Mouse (Mus musculus) embryonic facial prominence, embryonic 11.5 days (tissue): ENCODE data around the gene Wif1. TPM values are rescaled to one million over a fixed set of nuclear protein-coding genes. Genes with fewer than 3 reads are reported as not detected.

ENCODE experiments used
- ATAC-seq: fragments of 200-750 bp; cut with Nextera tagmentation; replicated peaks from 2 replicates; pipeline ENCODE4 v1.8.0; 2017; ENCODE audit warnings: low read depth; ENCODE audit not compliant: insufficient number of reproducible peaks, low FRiP score, low TSS enrichment
- DNase-seq: peaks from one replicate; pipeline ENCODE4 v3.0.0-alpha.2; 2015; ENCODE audit warnings: low spot score
- H3K27ac ChIP-seq: fragments of 300-500 bp; sonication (generic); replicated peaks from 2 replicates; pipeline ENCODE4 v1.5.1; 2014; ENCODE audit warnings: mild to moderate bottlenecking, low read depth, low read length, control low read depth
- H3K27me3 ChIP-seq: fragments of 300-500 bp; sonication (generic); 2 replicates; pipeline ENCODE4 v1.6.1; 2014; ENCODE audit warnings: mild to moderate bottlenecking, low read length, moderate library complexity, mixed read lengths; ENCODE audit not compliant: control insufficient read depth, insufficient read depth
- H3K36me3 ChIP-seq: fragments of 300-500 bp; sonication (generic); replicated peaks from 2 replicates; pipeline ENCODE4 v1.6.1; 2014; ENCODE audit warnings: low read depth, mild to moderate bottlenecking, low read length, moderate library complexity, mixed read lengths; ENCODE audit not compliant: control insufficient read depth, insufficient read depth
- H3K4me1 ChIP-seq: fragments of 300-500 bp; sonication (generic); 2 replicates; pipeline ENCODE4 v1.6.1; 2014; ENCODE audit warnings: low read length, mixed read lengths; ENCODE audit not compliant: control insufficient read depth, insufficient read depth
- H3K4me2 ChIP-seq: fragments of 300-500 bp; sonication (generic); 2 replicates; pipeline ENCODE4 v1.6.1; 2014; ENCODE audit warnings: low read depth, mild to moderate bottlenecking, control low read depth, low read length, moderate library complexity
- H3K4me3 ChIP-seq: fragments of 300-500 bp; sonication (generic); 2 replicates; pipeline ENCODE4 v1.5.1; 2014; ENCODE audit warnings: low read depth, low read length, control low read depth
- H3K9ac ChIP-seq: fragments of 300-500 bp; sonication (generic); replicated peaks from 2 replicates; pipeline ENCODE4 v1.6.1; 2014; ENCODE audit warnings: mild to moderate bottlenecking, control low read depth, low read length
- H3K9me3 ChIP-seq: fragments of 300-500 bp; sonication (generic); replicated peaks from 2 replicates; pipeline ENCODE4 v1.6.1; 2016; ENCODE audit warnings: mild to moderate bottlenecking, low read length, inconsistent platforms, mixed read lengths; ENCODE audit not compliant: control insufficient read depth
- WGBS: fragments of 180-500 bp; shearing (Covaris S2); extraction: QIAGEN DNeasy Blood & Tissue Kit; methylation state at CpG from one replicate; pipeline ENCODE4 v1.1.7; 2014; 5-methylcytosine and 5-hydroxymethylcytosine counted together
- polyA plus RNA-seq: library from polyadenylated mRNA; unstranded; fragments of >200 nt; fragmentation: Nextera tagmentation; extraction: Ambion mirVana; gene quantifications from 2 replicates; pipeline ENCODE4 v1.2.1, GENCODE M21; 2014

The Wif1 gene
- polyA plus RNA-seq, 1 experiment from 2014 or later, result 14.4 TPM

DNA sequence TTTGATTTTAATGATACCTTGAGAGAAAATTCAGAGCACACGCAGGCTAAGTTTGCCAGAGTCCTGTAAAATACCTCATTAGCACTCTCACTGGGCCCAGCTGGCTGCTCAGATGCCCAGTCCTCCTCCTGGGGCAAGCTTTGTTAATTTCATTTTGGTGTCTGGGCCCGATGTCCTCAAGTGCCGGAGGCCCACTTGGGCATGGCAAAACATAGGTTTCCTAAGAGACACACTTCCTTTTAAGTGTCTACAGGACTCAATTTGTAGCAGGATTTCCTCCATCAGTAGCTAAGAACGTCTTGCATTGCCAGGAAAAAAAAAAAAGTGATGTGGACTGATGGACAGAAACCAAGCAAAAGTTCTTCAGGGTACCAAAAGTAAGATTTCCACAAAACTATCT is 82.9 kb downstream of the Wif1 start:
- no peaks in the 10 kb centered on the region for H3K9me3 ChIP-seq
- H3K27ac ChIP-seq, result no peak overlapping the region
- DNase-seq (no peak), ATAC-seq (no peak)
- H3K36me3 ChIP-seq, result no peaks in the 10 kb centered on the region
- H3K9ac ChIP-seq, result no peak overlapping the region
- no peak overlapping the region for H3K4me3 ChIP-seq
- no peaks in the 10 kb centered on the region for H3K27me3 ChIP-seq
- H3K4me1 ChIP-seq, result no peaks in the 10 kb centered on the region
- WGBS, result 37% methylated on average over 4 of the region's 4 CpGs
- H3K4me2 ChIP-seq, result no peak overlapping the region

DNA sequence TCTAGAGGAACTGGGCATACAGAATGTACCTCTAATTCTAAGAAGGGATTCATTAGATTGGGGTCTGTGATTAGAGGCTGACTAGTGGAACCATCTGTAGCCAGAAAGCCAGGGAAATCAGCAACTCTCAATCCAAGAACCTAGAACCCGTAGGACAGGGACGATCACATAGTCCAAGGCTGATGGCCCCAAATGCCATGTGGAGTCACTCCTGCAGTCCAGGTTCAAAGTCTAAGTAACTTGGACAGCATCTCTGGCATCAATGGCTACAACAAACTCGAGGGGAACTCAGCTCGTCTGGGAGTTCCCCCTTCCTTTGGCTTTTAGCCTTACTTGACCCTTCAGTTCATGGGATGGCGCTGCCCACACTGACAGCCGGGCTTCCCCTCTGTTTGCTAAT is 87.0 kb downstream of the Wif1 start:
- WGBS, result 84% methylated on average over 6 of the region's 6 CpGs
- no peaks in the 10 kb centered on the region for H3K4me1 ChIP-seq
- no peaks in the 10 kb centered on the region for H3K36me3 ChIP-seq
- no peaks in the 10 kb centered on the region for H3K27me3 ChIP-seq
- no peak overlapping the region for H3K27ac ChIP-seq
- ATAC-seq, result no peak
- no peak overlapping the region for H3K9ac ChIP-seq
- H3K4me3 ChIP-seq, result no peak overlapping the region
- no peak overlapping the region for H3K4me2 ChIP-seq
- H3K9me3 ChIP-seq, result no peaks in the 10 kb centered on the region
- no peak for DNase-seq

DNA sequence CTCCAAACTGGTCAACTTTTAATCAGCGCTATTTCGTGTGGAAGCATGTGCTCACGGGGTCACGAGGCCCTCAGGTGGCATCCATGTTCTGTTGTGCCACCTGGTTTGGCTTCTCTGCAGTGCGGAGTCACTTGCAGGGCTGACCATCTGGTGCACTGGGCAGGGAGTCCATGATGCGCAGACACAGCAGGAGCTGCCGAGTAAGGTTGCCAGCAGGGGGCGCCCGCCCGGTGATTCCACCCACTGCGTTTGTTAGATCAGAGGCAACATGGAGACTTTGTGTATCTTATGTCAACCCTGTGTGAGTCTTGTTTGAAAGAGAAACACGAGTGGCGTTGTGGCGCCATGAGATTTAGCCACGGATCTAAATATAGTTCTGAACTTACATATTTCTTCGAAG is 90.7 kb downstream of the Wif1 start:
- Histone ChIP-seq H3K4me1 (no peaks in the 10 kb centered on the region), H3K9ac (no peak overlapping the region), H3K4me2 (no peak overlapping the region), H3K9me3 (no peaks in the 10 kb centered on the region), H3K27me3 (no peaks in the 10 kb centered on the region), H3K4me3 (no peak overlapping the region), H3K27ac (no peak overlapping the region), H3K36me3 (no peaks in the 10 kb centered on the region)
- 90% methylated on average over 16 of the region's 16 CpGs for WGBS
- ATAC-seq (no peak), DNase-seq (no peak)

DNA sequence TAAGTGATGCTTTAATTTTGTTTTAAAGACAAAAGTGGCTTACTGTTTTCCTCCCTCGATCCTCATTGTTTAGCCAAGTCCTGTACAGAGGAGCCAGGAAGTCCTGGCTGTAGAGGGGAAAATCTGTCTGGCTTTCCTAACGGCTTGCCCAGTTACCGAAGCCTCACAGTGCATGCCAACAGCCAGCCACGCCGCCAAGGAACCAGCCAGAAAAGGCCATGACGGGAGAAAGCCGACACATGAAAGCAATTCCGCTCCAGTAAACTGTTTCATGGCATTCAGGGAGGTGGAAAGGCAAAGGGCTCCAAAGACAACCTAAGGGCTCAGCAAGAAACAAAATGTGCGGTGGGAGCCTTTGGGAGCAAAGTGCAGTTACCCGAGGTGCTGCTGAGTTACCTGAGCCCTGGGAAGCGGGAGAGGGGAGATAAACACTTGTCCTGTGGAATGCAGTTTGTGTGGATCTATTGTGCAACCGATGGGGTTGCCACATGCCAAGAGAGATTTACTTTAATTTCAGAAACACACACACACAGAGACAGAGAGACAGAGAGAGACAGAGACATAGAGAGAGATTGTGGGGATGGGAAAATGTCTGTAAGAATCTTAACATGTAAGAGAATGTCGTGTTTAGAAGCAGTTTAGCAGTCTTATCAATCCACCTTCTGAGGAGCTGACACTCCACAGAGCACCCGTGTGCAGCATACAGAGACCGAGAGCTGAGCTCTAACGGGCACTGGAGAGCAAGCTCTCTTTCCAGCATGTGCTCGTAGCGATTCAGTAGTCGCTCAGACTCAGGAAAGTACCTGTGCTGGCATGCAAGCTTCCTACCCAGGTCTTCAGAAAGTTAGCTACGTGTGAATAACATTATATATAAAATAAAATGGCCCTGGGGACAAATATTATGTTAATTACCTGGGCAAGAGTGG is 95.5 kb downstream of the Wif1 start:
- WGBS, result 65% methylated on average over 20 of the region's 20 CpGs
- no peak overlapping the region for H3K4me3 ChIP-seq
- H3K9ac ChIP-seq, result peak overlapping the region; percentile 22; the same call in 1 of the 2 replicates
- DNase-seq, result peak; percentile 22
- no peaks in the 10 kb centered on the region for H3K9me3 ChIP-seq
- no peak overlapping the region for H3K4me2 ChIP-seq
- ATAC-seq, result no peak
- H3K27ac ChIP-seq, result no peak overlapping the region
- no peaks in the 10 kb centered on the region for H3K36me3 ChIP-seq
- H3K27me3 ChIP-seq, result no peaks in the 10 kb centered on the region
- H3K4me1 ChIP-seq, result no peaks in the 10 kb centered on the region

Other genes starting within 250 kb of the Wif1 start
- gene Msrb3, start 134.9 kb upstream of the Wif1 start, polyA plus RNA-seq, result 6.4 and 6.6 TPM in 2 replicates
- 4.8 and 5.8 TPM in 2 replicates for gene Lemd3, start 54.6 kb upstream of the Wif1 start, polyA plus RNA-seq